Mouse (Mus musculus) liver, adult 2 months (tissue): ENCODE measurements at regions not wholly inside any gene's neighbourhood (a gene's known extent, or its start where the extent isn't known, plus 50 kb on each side); places are given as distances from the start of the nearest gene placed in this dataset.

ENCODE experiments used
- CTCF ChIP-seq: fragments of 200-500 bp; IDR thresholded peaks from 2 replicates; pipeline ENCODE4 v1.5.1; 2011; ENCODE audit warnings: low read depth, low read length, control low read depth
- POLR2A ChIP-seq: fragments of 200-500 bp; IDR thresholded peaks from 2 replicates; pipeline ENCODE4 v1.6.1; 2011; ENCODE audit warnings: low read length, control low read depth; ENCODE audit not compliant: insufficient read depth; ENCODE audit errors: extremely low read depth

GRCm38 (mm10) chr4:142639340-142639733 lies 400.1 kb upstream of the Kazn start:
- TF ChIP-seq POLR2A (no peak), CTCF (no peak)
